Mouse (Mus musculus): Measurements from ENCODE around the gene Efna5. TPM values are rescaled to one million over a fixed set of nuclear protein-coding genes. Genes with fewer than 3 reads are reported as not detected.

Efna5 gene
- polyA plus RNA-seq, 1 experiment = 1.9 TPM

GRCm38 (mm10) chr17:62691201-62691715 is 189.9 kb downstream of the Efna5 start:
- no peak for TF ChIP-seq POLR2A (IDR thresholded peaks at IDR 0.05; ENCODE audit: control insufficient read depth, extremely low read depth, insufficient read depth, low read length, poor library complexity)
- no peaks in the 10 kb centered on the region for H3K27me3 ChIP-seq (ENCODE audit: control insufficient read depth, insufficient read depth, low read length)
- H3K4me1 ChIP-seq (replicated peaks; ENCODE audit: control insufficient read depth, insufficient read depth, low read length) = 0 out of 2 replicates have a peak, but pooled peaks cover 2% of the 10 kb centered on the region
- H3K4me3 ChIP-seq (ENCODE audit: control insufficient read depth, insufficient read depth, low read length) = no peak overlapping the region
- H3K27ac ChIP-seq (ENCODE audit: control insufficient read depth, insufficient read depth, low read length) = no peak overlapping the region
- 77% methylated on average over 4 of the region's 4 CpGs for WGBS
- H3K36me3 ChIP-seq (ENCODE audit: control insufficient read depth, insufficient read depth, low read length) = no peaks in the 10 kb centered on the region
- DNase-seq = no peak

DNA sequence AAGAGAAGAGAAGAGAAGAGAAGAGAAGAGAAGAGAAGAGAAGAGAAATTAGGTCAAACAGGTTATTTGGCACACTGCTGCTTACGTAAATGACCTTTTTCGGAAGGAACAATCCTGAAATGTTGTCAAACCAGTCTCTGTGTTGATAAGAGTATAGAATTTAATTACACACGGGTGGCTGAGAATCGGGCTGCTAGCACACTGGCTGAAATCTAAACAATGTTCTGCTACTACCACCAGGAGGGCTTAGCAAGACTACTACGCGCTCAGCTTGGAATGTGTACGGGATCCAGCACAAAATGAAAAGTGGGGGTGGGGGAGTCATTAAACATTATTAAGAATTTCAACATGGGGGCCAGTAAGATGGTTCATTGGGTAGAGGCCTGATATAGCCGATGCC is 190.9 kb downstream of the Efna5 start:
- TF ChIP-seq CTCF (IDR thresholded peaks at IDR 0.05; ENCODE audit: borderline replicate concordance, control insufficient read depth, extremely low read depth, insufficient read depth, low read length, poor library complexity) (no peak), POLR2A (IDR thresholded peaks at IDR 0.05; ENCODE audit: control insufficient read depth, extremely low read depth, insufficient read depth, low read length, poor library complexity) (no peak)
- H3K27ac ChIP-seq (ENCODE audit: control insufficient read depth, insufficient read depth, low read length) = no peak overlapping the region
- DNase-seq = no peak

DNA sequence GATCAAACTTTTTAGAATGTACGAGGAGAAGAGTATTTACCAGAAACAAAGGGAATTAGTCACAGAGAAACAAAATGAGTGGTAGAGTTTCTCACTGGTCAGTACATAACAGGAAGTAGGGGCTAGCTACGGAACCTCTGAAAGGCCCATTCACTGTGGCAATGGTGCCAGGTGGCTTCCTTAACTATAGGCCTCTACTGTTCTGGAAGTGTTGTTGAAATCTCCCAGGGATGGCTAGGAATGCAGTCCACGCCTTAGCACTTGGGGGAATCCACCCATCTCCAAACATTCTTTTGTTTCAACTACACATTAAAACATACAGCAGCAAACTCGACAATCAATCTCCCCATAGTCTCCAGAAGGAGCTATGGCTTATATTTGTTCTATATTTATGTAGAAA is 191.5 kb downstream of the Efna5 start:
- H3K4me1 ChIP-seq (replicated peaks; ENCODE audit: control insufficient read depth, insufficient read depth, low read length) = no peaks in the 10 kb centered on the region
- H3K27ac ChIP-seq (ENCODE audit: control insufficient read depth, insufficient read depth, low read length) = no peak overlapping the region
- no peak for TF ChIP-seq POLR2A (IDR thresholded peaks at IDR 0.05; ENCODE audit: control insufficient read depth, extremely low read depth, insufficient read depth, low read length, poor library complexity)
- TF ChIP-seq CTCF (IDR thresholded peaks at IDR 0.05; ENCODE audit: borderline replicate concordance, control insufficient read depth, extremely low read depth, insufficient read depth, low read length, poor library complexity) = no peak
- WGBS = 92% methylated on average over 4 of the region's 4 CpGs
- no peaks in the 10 kb centered on the region for H3K36me3 ChIP-seq (ENCODE audit: control insufficient read depth, insufficient read depth, low read length)
- no peak overlapping the region for H3K4me3 ChIP-seq (ENCODE audit: control insufficient read depth, insufficient read depth, low read length)
- DNase-seq = no peak
- H3K27me3 ChIP-seq (ENCODE audit: control insufficient read depth, insufficient read depth, low read length) = no peaks in the 10 kb centered on the region

More for the DNA sequence above, 190.9 kb downstream of the Efna5 start:
- 0 out of 2 replicates have a peak, but pooled peaks cover 1% of the 10 kb centered on the region for H3K4me1 ChIP-seq (replicated peaks; ENCODE audit: control insufficient read depth, insufficient read depth, low read length)
- H3K36me3 ChIP-seq (ENCODE audit: control insufficient read depth, insufficient read depth, low read length) = no peaks in the 10 kb centered on the region
- H3K27me3 ChIP-seq (ENCODE audit: control insufficient read depth, insufficient read depth, low read length) = no peaks in the 10 kb centered on the region
- 92% methylated on average over 8 of the region's 8 CpGs for WGBS
- no peak overlapping the region for H3K4me3 ChIP-seq (ENCODE audit: control insufficient read depth, insufficient read depth, low read length)

DNA sequence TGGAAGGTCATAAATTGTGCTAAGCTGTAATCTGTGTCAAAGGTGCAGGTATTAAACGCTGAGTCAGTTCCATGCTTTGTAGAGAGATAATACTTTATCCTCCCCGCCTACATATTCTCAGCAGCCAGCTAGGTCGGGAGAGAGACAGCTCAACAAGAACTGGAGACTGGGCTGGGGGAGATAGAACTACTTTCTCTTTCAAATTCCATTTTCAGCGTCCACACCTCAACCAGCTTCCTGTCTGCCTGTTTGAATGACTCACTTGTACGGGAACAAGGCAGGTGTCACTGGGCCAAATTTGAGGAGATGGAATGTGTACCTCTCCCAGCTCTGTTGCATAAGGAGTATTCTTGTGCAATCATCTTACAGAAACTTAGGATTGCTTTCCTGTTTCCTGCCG is 193.7 kb downstream of the Efna5 start:
- WGBS = 14% methylated on average over 6 of the region's 6 CpGs
- no peak for TF ChIP-seq POLR2A (IDR thresholded peaks at IDR 0.05; ENCODE audit: control insufficient read depth, extremely low read depth, insufficient read depth, low read length, poor library complexity)
- TF ChIP-seq CTCF (IDR thresholded peaks at IDR 0.05; ENCODE audit: borderline replicate concordance, control insufficient read depth, extremely low read depth, insufficient read depth, low read length, poor library complexity) = no peak
- H3K27ac ChIP-seq (ENCODE audit: control insufficient read depth, insufficient read depth, low read length) = no peak overlapping the region
- DNase-seq = no peak
- no peak overlapping the region for H3K4me3 ChIP-seq (ENCODE audit: control insufficient read depth, insufficient read depth, low read length)
- H3K4me1 ChIP-seq (replicated peaks; ENCODE audit: control insufficient read depth, insufficient read depth, low read length) = no peaks in the 10 kb centered on the region
- H3K36me3 ChIP-seq (ENCODE audit: control insufficient read depth, insufficient read depth, low read length) = no peaks in the 10 kb centered on the region
- H3K27me3 ChIP-seq (ENCODE audit: control insufficient read depth, insufficient read depth, low read length) = no peaks in the 10 kb centered on the region

DNA sequence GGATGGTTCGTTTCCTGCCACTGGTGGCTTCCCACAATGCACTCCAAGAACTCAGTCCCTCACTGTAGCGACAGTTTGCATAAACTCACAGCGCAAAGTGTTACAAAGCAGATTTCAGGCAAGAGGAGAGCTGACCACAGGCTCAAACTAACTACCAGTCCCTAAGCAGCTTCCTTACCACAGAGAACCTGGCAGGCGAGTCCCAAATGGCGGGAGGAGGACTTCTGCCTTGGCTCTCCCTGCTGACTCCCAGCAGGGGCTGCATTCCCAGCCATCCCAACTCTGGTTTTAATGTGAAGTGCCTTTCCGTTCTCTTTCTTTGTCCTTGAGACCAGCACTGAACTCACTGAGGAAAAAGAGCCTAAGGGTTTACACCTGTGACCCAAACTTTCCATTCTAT is 195.9 kb downstream of the Efna5 start:
- H3K27ac ChIP-seq (ENCODE audit: control insufficient read depth, insufficient read depth, low read length) = no peak overlapping the region
- no peaks in the 10 kb centered on the region for H3K4me1 ChIP-seq (replicated peaks; ENCODE audit: control insufficient read depth, insufficient read depth, low read length)
- no peaks in the 10 kb centered on the region for H3K27me3 ChIP-seq (ENCODE audit: control insufficient read depth, insufficient read depth, low read length)
- no peak for DNase-seq
- WGBS = 93% methylated on average over 6 of the region's 6 CpGs
- no peak for TF ChIP-seq POLR2A (IDR thresholded peaks at IDR 0.05; ENCODE audit: control insufficient read depth, extremely low read depth, insufficient read depth, low read length, poor library complexity)
- no peak for TF ChIP-seq CTCF (IDR thresholded peaks at IDR 0.05; ENCODE audit: borderline replicate concordance, control insufficient read depth, extremely low read depth, insufficient read depth, low read length, poor library complexity)
- H3K4me3 ChIP-seq (ENCODE audit: control insufficient read depth, insufficient read depth, low read length) = no peak overlapping the region
- H3K36me3 ChIP-seq (ENCODE audit: control insufficient read depth, insufficient read depth, low read length) = no peaks in the 10 kb centered on the region

GRCm38 (mm10) chr17:62683142-62683541 is 198.0 kb downstream of the Efna5 start:
- no peak overlapping the region for H3K27ac ChIP-seq (ENCODE audit: control insufficient read depth, insufficient read depth, low read length)
- TF ChIP-seq POLR2A (IDR thresholded peaks at IDR 0.05; ENCODE audit: control insufficient read depth, extremely low read depth, insufficient read depth, low read length, poor library complexity) (no peak), CTCF (IDR thresholded peaks at IDR 0.05; ENCODE audit: borderline replicate concordance, control insufficient read depth, extremely low read depth, insufficient read depth, low read length, poor library complexity) (no peak)
- H3K27me3 ChIP-seq (ENCODE audit: control insufficient read depth, insufficient read depth, low read length) = no peaks in the 10 kb centered on the region
- DNase-seq = no peak
- H3K36me3 ChIP-seq (ENCODE audit: control insufficient read depth, insufficient read depth, low read length) = no peaks in the 10 kb centered on the region
- WGBS = 92% methylated on average over 5 of the region's 5 CpGs
- H3K4me1 ChIP-seq (replicated peaks; ENCODE audit: control insufficient read depth, insufficient read depth, low read length) = no peaks in the 10 kb centered on the region
- no peak overlapping the region for H3K4me3 ChIP-seq (ENCODE audit: control insufficient read depth, insufficient read depth, low read length)

GRCm38 (mm10) chr17:62681726-62682125 is 199.4 kb downstream of the Efna5 start:
- no peak overlapping the region for H3K27ac ChIP-seq (ENCODE audit: control insufficient read depth, insufficient read depth, low read length)
- no peaks in the 10 kb centered on the region for H3K27me3 ChIP-seq (ENCODE audit: control insufficient read depth, insufficient read depth, low read length)
- no peaks in the 10 kb centered on the region for H3K36me3 ChIP-seq (ENCODE audit: control insufficient read depth, insufficient read depth, low read length)
- no peak overlapping the region for H3K4me3 ChIP-seq (ENCODE audit: control insufficient read depth, insufficient read depth, low read length)
- no peak for TF ChIP-seq POLR2A (IDR thresholded peaks at IDR 0.05; ENCODE audit: control insufficient read depth, extremely low read depth, insufficient read depth, low read length, poor library complexity)
- no peak for TF ChIP-seq CTCF (IDR thresholded peaks at IDR 0.05; ENCODE audit: borderline replicate concordance, control insufficient read depth, extremely low read depth, insufficient read depth, low read length, poor library complexity)
- 100% methylated on average over 1 of the region's 1 CpGs for WGBS
- no peak for DNase-seq
- no peaks in the 10 kb centered on the region for H3K4me1 ChIP-seq (replicated peaks; ENCODE audit: control insufficient read depth, insufficient read depth, low read length)
